Mouse (Mus musculus): Measurements from ENCODE around the gene Cdc42ep1.

Cdc42ep1 gene

DNA sequence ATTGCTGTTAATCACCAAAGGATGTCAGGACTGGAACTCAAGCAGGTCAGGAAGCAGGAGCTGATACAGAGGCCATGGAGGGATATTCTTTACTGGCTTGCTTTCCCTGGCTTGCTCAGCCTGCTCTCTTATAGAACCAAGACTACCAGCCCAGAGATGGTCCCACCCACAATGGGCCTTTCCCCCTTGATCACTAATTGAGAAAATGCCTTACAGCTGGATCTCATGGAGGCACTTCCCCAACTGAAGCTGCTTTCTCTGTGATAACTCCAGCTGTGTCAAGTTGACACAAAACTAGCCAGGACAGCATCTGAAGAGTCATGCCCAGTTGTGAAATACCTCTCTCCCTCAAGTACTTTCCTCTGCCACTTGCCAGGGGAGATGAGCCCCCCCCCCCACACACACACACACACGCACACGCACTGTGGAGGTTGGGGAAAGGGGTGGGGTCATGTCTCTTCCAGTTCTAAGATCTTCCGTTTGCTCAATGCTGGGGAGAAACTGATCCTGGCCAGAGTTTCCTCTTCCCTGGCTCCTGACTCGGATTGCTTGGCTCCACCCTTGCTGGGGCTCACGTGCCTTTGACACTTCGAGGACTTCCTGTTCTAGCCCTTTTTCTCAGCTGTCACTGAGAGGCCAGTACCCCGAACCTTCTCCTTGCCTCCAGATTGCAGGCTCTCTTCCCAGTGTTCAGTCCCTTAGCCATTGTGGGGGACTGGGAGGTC, 36.5 kb downstream of the Cdc42ep1 start:
- DNase-seq: peak; percentile 77

DNA sequence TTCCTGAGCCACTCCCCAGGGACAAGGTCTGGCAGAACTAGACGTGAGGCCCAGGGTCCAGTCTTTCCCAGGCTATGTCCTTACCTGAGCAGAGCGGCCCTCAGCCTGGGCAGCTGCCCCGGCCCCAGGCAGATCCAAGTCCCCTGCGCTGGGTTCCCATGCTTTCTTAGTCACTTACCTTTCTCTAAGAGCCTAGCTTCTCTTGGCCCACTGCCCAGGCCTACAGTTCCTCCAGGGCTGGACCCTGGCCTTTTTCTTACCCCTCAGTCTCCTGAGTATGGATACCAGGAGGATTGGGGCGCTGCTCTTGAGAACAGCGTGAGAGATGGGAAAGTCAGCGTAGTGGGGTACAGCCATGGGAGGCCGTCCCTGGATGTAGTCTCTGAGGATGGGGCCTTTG, 38.0 kb downstream of the Cdc42ep1 start:
- DNase-seq: no peak

DNA sequence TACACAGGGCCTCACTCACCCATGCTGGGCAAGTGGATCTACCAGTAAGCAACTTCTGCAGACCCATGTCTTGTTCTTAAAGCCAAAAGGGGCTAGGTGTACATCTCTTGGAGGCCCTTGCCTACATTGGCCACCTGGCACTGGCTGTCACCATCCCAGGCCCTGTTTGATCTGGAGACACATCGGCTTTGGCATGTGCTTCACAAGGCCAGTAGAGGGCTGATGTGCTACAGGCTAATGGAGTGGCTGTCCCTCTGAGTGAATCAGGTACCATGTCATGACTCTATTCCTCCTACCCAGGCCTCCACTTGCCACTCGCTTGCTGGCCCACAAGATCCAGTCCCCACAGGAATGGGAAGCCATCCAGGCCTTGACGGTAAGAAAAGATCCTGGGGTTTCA, 39.4 kb downstream of the Cdc42ep1 start:
- no peak for DNase-seq

- peak; percentile 61 for DNase-seq
Measured at GRCm38 (mm10) chr15:78889401-78889853, 47.0 kb downstream of the Cdc42ep1 start.

DNA sequence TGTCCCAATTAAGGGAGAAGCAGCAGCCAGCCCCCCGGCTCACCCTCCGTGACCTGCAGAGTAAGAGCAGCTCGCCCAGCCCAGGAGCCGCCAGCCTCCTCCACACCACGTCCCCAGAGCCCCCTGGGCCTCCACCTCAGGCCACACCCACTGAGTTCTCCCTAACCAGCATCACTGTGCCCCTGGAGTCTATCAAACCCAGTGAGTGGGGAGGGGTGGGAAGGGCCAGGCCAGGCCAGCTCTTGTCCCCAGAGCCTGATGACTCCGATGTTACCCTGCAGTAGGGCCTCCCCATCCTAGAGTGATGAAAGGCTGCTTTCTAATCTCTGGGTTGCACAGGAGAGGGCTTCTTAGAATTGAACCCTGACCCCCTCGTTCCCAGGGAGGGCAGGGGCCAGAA, 50.0 kb downstream of the Cdc42ep1 start:
- DNase-seq: no peak

- no peak for DNase-seq
Measured at GRCm38 (mm10) chr15:78894726-78895125, 52.3 kb downstream of the Cdc42ep1 start.

DNA sequence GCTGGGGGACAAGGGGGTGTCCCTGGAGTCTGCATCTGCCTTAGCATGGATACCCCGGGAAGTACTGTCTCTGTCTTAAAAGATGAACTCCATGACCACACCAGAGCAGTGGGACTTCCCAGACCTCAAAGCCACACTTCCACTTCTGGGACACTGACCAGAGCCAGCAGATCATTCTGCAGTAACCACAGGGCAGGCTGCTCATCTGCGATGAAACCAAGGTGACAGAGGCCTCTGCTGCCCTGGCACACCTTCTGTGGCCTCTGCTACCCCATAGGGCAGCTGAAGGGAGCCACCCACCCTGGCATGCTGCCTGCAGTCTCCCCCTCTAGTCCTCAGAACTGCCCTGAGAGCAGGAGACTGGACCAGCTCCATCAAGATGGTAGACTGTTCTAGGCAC, 53.3 kb downstream of the Cdc42ep1 start:
- no peak for DNase-seq

GRCm38 (mm10) chr15:78896149-78896548, 53.7 kb downstream of the Cdc42ep1 start:
- peak; percentile 74 for DNase-seq

DNA sequence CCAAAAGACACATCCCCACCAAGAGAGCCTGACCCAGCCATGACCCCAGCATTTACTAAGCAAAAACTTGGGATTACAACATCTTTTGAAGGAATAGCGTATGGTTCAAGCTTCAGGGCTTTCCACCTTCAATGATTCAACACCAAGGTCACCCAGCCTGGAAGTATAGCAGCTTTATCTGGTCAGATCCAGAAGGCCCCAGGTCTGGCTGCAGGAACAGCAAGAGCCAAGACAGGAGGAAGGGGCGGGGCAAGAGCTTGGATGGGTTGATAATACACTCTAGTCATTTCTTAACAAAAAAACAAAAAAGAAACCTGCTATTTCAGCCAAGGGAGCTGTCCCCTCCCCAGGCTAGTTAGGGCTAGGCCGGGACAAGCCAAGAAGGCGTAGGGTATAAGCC, 55.1 kb downstream of the Cdc42ep1 start:
- no peak for DNase-seq

GRCm38 (mm10) chr15:78898507-78899001, 56.1 kb downstream of the Cdc42ep1 start:
- no peak for DNase-seq

DNA sequence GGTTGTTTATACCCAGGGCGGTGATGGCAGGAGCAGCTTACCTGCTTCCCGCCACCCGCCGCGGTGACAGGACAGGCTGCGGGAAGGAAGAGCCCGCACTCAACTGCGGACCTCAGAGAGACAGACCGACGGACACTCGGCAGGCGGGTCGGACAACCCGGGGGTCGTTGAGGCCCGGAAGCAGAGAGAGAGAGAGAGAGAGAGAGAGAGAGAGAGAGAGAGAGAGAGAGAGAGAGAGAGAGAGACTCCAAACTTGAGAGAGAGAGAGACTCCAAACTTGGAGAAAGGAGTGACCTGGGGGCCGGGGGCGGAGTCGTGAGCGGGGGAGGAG, 57.0 kb downstream of the Cdc42ep1 start, which contains the start of gene Gm49510:
Gm49510 (plus strand) TSS at position 259 of the 331 bp plus-strand sequence.
- DNase-seq: no peak

DNA sequence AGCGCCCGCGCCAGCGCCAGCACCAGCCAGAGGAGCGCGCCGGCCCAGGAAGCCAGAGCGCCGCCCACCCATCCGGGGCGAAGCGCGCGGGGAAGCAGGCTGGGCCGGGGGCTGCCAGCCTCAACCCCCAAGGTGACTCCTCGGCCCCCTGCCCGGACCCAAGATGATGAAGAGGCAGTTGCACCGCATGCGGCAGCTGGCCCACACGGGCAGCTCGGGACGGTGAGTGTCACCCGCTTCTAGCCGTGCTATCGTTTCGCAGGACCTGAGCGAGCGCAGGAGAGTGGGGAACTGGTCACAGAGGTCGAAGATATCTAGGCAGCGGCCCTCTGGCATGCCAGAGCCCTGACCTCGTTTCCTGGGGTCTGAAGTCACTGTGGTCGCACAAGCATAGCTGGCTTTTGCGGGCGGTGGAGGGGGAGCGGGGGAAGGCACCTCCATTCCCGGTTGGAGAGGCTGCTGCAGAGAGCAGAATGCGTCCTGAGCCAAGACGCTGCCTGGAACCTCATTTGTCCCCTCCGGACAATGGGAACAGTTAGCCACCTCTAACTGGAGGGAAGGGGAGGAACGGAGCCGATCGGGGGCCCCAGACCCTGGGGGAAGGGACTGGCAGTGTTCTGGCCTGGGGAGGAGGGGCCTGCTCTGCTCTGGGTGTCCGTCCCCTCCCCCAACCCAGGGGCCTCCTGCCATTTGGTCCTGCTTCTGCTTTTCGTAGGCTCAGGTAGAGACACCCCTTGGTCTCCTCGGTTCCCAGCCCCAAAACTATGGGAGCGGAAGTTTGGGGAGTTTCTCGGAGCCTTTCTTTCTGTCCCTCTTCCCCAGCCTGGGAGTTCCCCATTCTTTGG, 57.5 kb downstream of the Cdc42ep1 start, which contains the start of gene Sh3bp1:
Sh3bp1 (plus strand) TSS at position 29 of the 845 bp plus-strand sequence.
- DNase-seq: peak; percentile 76

Measured in lung, postnatal 36 days (tissue).